Mouse (Mus musculus): ENCODE measurements at regions not wholly inside any gene's neighbourhood (a gene's known extent, or its start where the extent isn't known, plus 50 kb on each side); places are given as distances from the start of the nearest gene placed in this dataset.

DNA sequence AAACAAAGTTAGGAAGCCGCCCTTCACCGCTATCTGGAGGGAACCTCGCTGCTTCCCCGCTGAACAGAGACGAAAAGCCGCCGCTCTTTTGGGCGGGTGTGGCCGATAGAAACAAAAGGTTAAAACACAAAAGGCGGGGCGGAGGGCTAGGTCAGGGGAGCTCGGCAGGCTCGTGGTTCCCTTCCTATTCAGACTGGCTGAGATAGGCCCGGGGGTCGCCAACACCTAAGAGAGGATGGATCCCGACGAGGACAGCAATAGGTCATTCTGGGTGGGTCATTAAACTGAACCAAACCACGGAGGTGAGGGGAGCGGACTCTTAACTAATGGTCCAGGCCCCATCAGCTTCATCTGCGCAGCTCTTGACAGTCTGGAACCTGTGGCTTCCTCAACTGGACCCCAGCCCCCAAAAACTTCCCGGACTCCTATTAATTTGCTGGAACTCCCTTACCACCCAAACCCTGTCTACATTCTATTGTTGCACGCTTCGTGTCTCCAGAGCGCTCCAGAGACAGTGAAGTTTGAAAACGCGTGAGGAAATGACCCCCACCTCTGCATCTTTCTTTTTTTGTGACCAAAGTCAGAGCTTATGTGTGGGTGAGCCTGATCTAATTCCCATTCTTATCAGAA is 69.2 kb downstream of the Sox4 start:
- no peak overlapping the region for H3K9ac ChIP-seq (ENCODE audit: insufficient read depth, low read depth)
- no peaks in the 10 kb centered on the region for H3K4me1 ChIP-seq (ENCODE audit: control insufficient read depth in 1 of 2, insufficient read depth in 2 of 2)
- no peak overlapping the region for H3K27ac ChIP-seq (ENCODE audit: insufficient read depth, low read depth)
- H3K4me2 ChIP-seq (ENCODE audit: insufficient read depth, low read depth, poor library complexity, severe bottlenecking) = no peak overlapping the region
- dilution Hi-C loops (cut with MboI; ENCODE audit: extremely low pct_ligation_motif_present, extremely low pct_unique_long_range_greater_than_20kb, low sequenced_read_pairs) = no loop called here
- no peaks in the 10 kb centered on the region for H3K36me3 ChIP-seq (replicated peaks in 1 of 2; ENCODE audit: control insufficient read depth in 1 of 2, insufficient read depth in 1 of 2, low read length in 1 of 2)
- TF ChIP-seq ZKSCAN1 (IDR thresholded peaks at IDR 0.05; ENCODE audit: borderline replicate concordance, low read depth, low read length) (no peak), KAT2A (IDR thresholded peaks at IDR 0.05; ENCODE audit: insufficient replicate concordance, low read length) (no peak), UBTF (IDR thresholded peaks at IDR 0.05; ENCODE audit: low read depth, low read length) (no peak), USF1 (IDR thresholded peaks at IDR 0.05; ENCODE audit: low read depth, low read length) (no peak), MYC (IDR thresholded peaks at IDR 0.05; ENCODE audit: low read depth, low read length) (no peak), E2F4 (IDR thresholded peaks at IDR 0.05; ENCODE audit: insufficient replicate concordance, low read depth, low read length) (no peak), HCFC1 (IDR thresholded peaks at IDR 0.05; ENCODE audit: low read depth, low read length) (no peak), RAD21 (IDR thresholded peaks at IDR 0.05; ENCODE audit: low read depth, low read length) (no peak), ELF1 (IDR thresholded peaks at IDR 0.05; ENCODE audit: low read depth, low read length) (no peak), JUND (conservative IDR thresholded peaks at IDR 0.05; ENCODE audit: low read depth, low read length) (no peak), TCF12 (IDR thresholded peaks at IDR 0.05; ENCODE audit: low read depth, low read length) (no peak), MAZ (IDR thresholded peaks at IDR 0.05; ENCODE audit: low read depth, low read length) (no peak)
- no peaks in the 10 kb centered on the region for H3K79me2 ChIP-seq (replicated peaks; ENCODE audit: control insufficient read depth, extremely low read depth, insufficient read depth, poor library complexity, severe bottlenecking)
- no peaks in the 10 kb centered on the region for H3K27me3 ChIP-seq (replicated peaks)
- no peak overlapping the region for H3K4me3 ChIP-seq (replicated peaks in 1 of 3; ENCODE audit: low read depth in 2 of 3, low read length in 2 of 3, poor library complexity in 1 of 3)
- DNase-seq (ENCODE audit: extremely low read depth) = no peak
- in situ Hi-C loops (cut with MboI; ENCODE audit: low pct_ligation_motif_present, low pct_unique_long_range_greater_than_20kb, low sequenced_read_pairs) = no loop called here
- no peaks in the 10 kb centered on the region for H3K9me3 ChIP-seq (replicated peaks; ENCODE audit: low read length)

DNA sequence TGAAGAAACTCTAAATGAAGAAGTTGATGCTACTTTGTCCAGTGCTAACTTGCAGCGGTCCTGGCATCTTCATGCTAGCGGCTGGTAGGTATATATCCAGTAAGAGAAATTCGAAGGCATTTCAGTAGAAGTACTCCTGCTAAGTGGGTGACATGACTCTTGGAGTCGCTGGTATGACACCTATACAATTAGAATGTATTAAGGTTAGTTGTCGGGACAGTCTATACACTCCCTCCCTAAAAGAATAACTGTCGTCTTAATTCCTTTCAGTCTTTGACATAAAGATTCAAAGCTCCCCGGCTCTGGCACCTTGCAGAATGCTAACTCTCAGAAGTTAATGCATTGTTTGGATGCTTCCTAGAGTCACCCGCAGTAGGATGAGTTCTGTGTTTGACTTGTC is 70.1 kb downstream of the Sox4 start:
- Histone ChIP-seq H3K4me1 (ENCODE audit: control insufficient read depth in 1 of 2, insufficient read depth in 2 of 2) (no peaks in the 10 kb centered on the region), H3K4me3 (replicated peaks in 1 of 3; ENCODE audit: low read depth in 2 of 3, low read length in 2 of 3, poor library complexity in 1 of 3) (no peak overlapping the region), H3K27ac (ENCODE audit: insufficient read depth, low read depth) (no peak overlapping the region), H3K9ac (ENCODE audit: insufficient read depth, low read depth) (no peak overlapping the region), H3K79me2 (replicated peaks; ENCODE audit: control insufficient read depth, extremely low read depth, insufficient read depth, poor library complexity, severe bottlenecking) (no peaks in the 10 kb centered on the region), H3K36me3 (replicated peaks in 1 of 2; ENCODE audit: control insufficient read depth in 1 of 2, insufficient read depth in 1 of 2, low read length in 1 of 2) (no peaks in the 10 kb centered on the region), H3K9me3 (replicated peaks; ENCODE audit: low read length) (no peaks in the 10 kb centered on the region), H3K4me2 (ENCODE audit: insufficient read depth, low read depth, poor library complexity, severe bottlenecking) (no peak overlapping the region), H3K27me3 (replicated peaks) (no peaks in the 10 kb centered on the region)
- DNase-seq (ENCODE audit: extremely low read depth) = no peak
- in situ Hi-C loops (cut with MboI; ENCODE audit: low pct_ligation_motif_present, low pct_unique_long_range_greater_than_20kb, low sequenced_read_pairs) (no loop called here), dilution Hi-C loops (cut with MboI; ENCODE audit: extremely low pct_ligation_motif_present, extremely low pct_unique_long_range_greater_than_20kb, low sequenced_read_pairs) (no loop called here)
- no peak for TF ChIP-seq CHD1 (IDR thresholded peaks at IDR 0.05; ENCODE audit: low read depth, low read length)
- TF ChIP-seq SIN3A (IDR thresholded peaks at IDR 0.05; ENCODE audit: low read length) = no peak
- no peak for TF ChIP-seq POLR2AphosphoS2 (IDR thresholded peaks at IDR 0.05; ENCODE audit: low read depth, low read length)
- TF ChIP-seq MEF2A (IDR thresholded peaks at IDR 0.05; ENCODE audit: borderline replicate concordance, low read depth, low read length) = no peak
- no peak for TF ChIP-seq RCOR1 (conservative IDR thresholded peaks at IDR 0.05; ENCODE audit: low read depth, low read length)
- TF ChIP-seq GABPA (IDR thresholded peaks at IDR 0.05; ENCODE audit: insufficient replicate concordance, low read depth, low read length) = no peak
- no peak for TF ChIP-seq ZC3H11A (IDR thresholded peaks at IDR 0.05; ENCODE audit: low read depth, low read length)
- TF ChIP-seq IRF4 (IDR thresholded peaks at IDR 0.05; ENCODE audit: low read depth, low read length) = no peak
- no peak for TF ChIP-seq POLR2A (IDR thresholded peaks at IDR 0.05; ENCODE audit: low read depth, low read length)
- no peak for TF ChIP-seq KAT2A (IDR thresholded peaks at IDR 0.05; ENCODE audit: insufficient replicate concordance, low read length)
- TF ChIP-seq JUND (conservative IDR thresholded peaks at IDR 0.05; ENCODE audit: low read depth, low read length) = no peak
- no peak for TF ChIP-seq BHLHE40 (IDR thresholded peaks at IDR 0.05; ENCODE audit: low read depth, low read length)
- no peak for TF ChIP-seq TBP (conservative IDR thresholded peaks at IDR 0.05; ENCODE audit: low read depth, low read length)
- TF ChIP-seq CTCF (conservative IDR thresholded peaks at IDR 0.05 in 1 of 2, IDR thresholded peaks at IDR 0.05 in 1 of 2; ENCODE audit: low read depth in 2 of 2, low read length in 2 of 2) = no peak
- no peak for TF ChIP-seq MAFK (IDR thresholded peaks at IDR 0.05; ENCODE audit: insufficient replicate concordance, low read length)
- TF ChIP-seq NELFE (IDR thresholded peaks at IDR 0.05; ENCODE audit: low read depth, low read length) = no peak

All from CH12.LX (cell line).